Mouse (Mus musculus) cerebellum, adult 2 months (tissue): ENCODE measurements at regions not wholly inside any gene's neighbourhood (a gene's known extent, or its start where the extent isn't known, plus 50 kb on each side); places are given as distances from the start of the nearest gene placed in this dataset.

Experiments
- DNase-seq, 2 experiments: peaks; one replicate each; pipeline ENCODE4 v3.0.0; 2021
- H3K27ac ChIP-seq: fragments of 200-500 bp; 2 replicates; pipeline ENCODE4 v1.5.1; 2012; ENCODE audit warnings: low read length, control low read depth, inconsistent platforms; ENCODE audit not compliant: insufficient read depth
- H3K27me3 ChIP-seq: fragments of 200-500 bp; 2 replicates; pipeline ENCODE4 v1.6.1; 2012; ENCODE audit warnings: inconsistent platforms, mild to moderate bottlenecking, low read length, moderate library complexity; ENCODE audit not compliant: control insufficient read depth, insufficient read depth
- H3K4me1 ChIP-seq: fragments of 200-500 bp; 2 replicates; pipeline ENCODE4 v1.6.1; 2011; ENCODE audit warnings: low read length; ENCODE audit not compliant: control insufficient read depth, insufficient read depth
- H3K4me3 ChIP-seq: fragments of 200-500 bp; replicated peaks from 2 replicates; pipeline ENCODE3; 2011; ENCODE audit warnings: mild to moderate bottlenecking, low read depth, low read length, control low read depth; ENCODE audit not compliant: insufficient read depth
- CTCF ChIP-seq: fragments of 200-500 bp; IDR thresholded peaks from 2 replicates; pipeline ENCODE4 v1.5.1; 2011; ENCODE audit warnings: low read depth, mild to moderate bottlenecking, control low read depth, low read length, moderate library complexity, borderline replicate concordance; ENCODE audit not compliant: insufficient read depth
- POLR2A ChIP-seq: fragments of 200-500 bp; IDR thresholded peaks from 2 replicates; pipeline ENCODE4 v1.6.1; 2011; ENCODE audit warnings: low read length, control low read depth, borderline replicate concordance; ENCODE audit not compliant: insufficient read depth
- WGBS: fragments of 180-500 bp; shearing (Covaris S2); methylation state at CpG from one replicate; pipeline ENCODE4 v1.1.7; 2018; 5-methylcytosine and 5-hydroxymethylcytosine counted together

- Histone ChIP-seq H3K4me3 (no peak overlapping the region), H3K4me1 (no peaks in the 10 kb centered on the region), H3K27me3 (no peaks in the 10 kb centered on the region), H3K27ac (no peak overlapping the region)
- no peak for DNase-seq
- TF ChIP-seq POLR2A = no peak
- no peak for TF ChIP-seq CTCF
- 42% methylated on average over 6 of the region's 6 CpGs for WGBS
Observed at GRCm38 (mm10) chr9:31682893-31683292, 218.6 kb upstream of the Tmem45b start.

GRCm38 (mm10) chr9:31677150-31677549, 212.9 kb upstream of the Tmem45b start:
- Histone ChIP-seq H3K4me1 (no peaks in the 10 kb centered on the region), H3K27me3 (no peaks in the 10 kb centered on the region), H3K4me3 (no peak overlapping the region), H3K27ac (no peak overlapping the region)
- DNase-seq = no peak
- TF ChIP-seq CTCF (no peak), POLR2A (no peak)

- no peak for TF ChIP-seq CTCF
- TF ChIP-seq POLR2A = no peak
Observed at GRCm38 (mm10) chr9:31659026-31659425, 194.8 kb upstream of the Tmem45b start.

GRCm38 (mm10) chr9:31657612-31658011, 193.3 kb upstream of the Tmem45b start:
- WGBS = 83% methylated on average over 4 of the region's 4 CpGs

More at GRCm38 (mm10) chr9:31659026-31659425, 194.8 kb upstream of the Tmem45b start:
- Histone ChIP-seq H3K4me3 (no peak overlapping the region), H3K27ac (no peak overlapping the region), H3K4me1 (no peaks in the 10 kb centered on the region), H3K27me3 (no peaks in the 10 kb centered on the region)
- DNase-seq = no peak
- WGBS = 53% methylated on average over 2 of the region's 2 CpGs

GRCm38 (mm10) chr9:31656676-31657075, 192.4 kb upstream of the Tmem45b start:
- no peak for DNase-seq
- Histone ChIP-seq H3K4me3 (no peak overlapping the region), H3K27me3 (no peaks in the 10 kb centered on the region), H3K27ac (no peak overlapping the region), H3K4me1 (no peaks in the 10 kb centered on the region)
- TF ChIP-seq POLR2A (no peak), CTCF (no peak)
- WGBS = 90% methylated on average over 11 of the region's 11 CpGs

More at GRCm38 (mm10) chr9:31657612-31658011, 193.3 kb upstream of the Tmem45b start:
- no peaks in the 10 kb centered on the region for H3K4me1 ChIP-seq
- no peak for DNase-seq
- no peak overlapping the region for H3K4me3 ChIP-seq
- H3K27me3 ChIP-seq = no peaks in the 10 kb centered on the region
- TF ChIP-seq POLR2A (no peak), CTCF (no peak)
- no peak overlapping the region for H3K27ac ChIP-seq

- H3K4me3 ChIP-seq = no peak overlapping the region
- 85% methylated on average over 6 of the region's 6 CpGs for WGBS
- no peaks in the 10 kb centered on the region for H3K27me3 ChIP-seq
- no peak overlapping the region for H3K27ac ChIP-seq
- TF ChIP-seq CTCF (no peak), POLR2A (no peak)
- H3K4me1 ChIP-seq = no peaks in the 10 kb centered on the region
- no peak for DNase-seq
Observed at GRCm38 (mm10) chr9:31654747-31655146, 190.5 kb upstream of the Tmem45b start.

GRCm38 (mm10) chr9:31654213-31654612, 190.0 kb upstream of the Tmem45b start:
- 92% methylated on average over 7 of the region's 7 CpGs for WGBS
- Histone ChIP-seq H3K27me3 (no peaks in the 10 kb centered on the region), H3K4me1 (no peaks in the 10 kb centered on the region), H3K27ac (no peak overlapping the region), H3K4me3 (no peak overlapping the region)
- no peak for DNase-seq
- TF ChIP-seq CTCF (no peak), POLR2A (no peak)

- DNase-seq = no peak
- Histone ChIP-seq H3K27ac (no peak overlapping the region), H3K4me3 (no peak overlapping the region), H3K27me3 (no peaks in the 10 kb centered on the region), H3K4me1 (no peaks in the 10 kb centered on the region)
- WGBS = 91% methylated on average over 3 of the region's 3 CpGs
- TF ChIP-seq POLR2A = no peak
- no peak for TF ChIP-seq CTCF
Observed at GRCm38 (mm10) chr9:31653788-31654187, 189.5 kb upstream of the Tmem45b start.
